Mouse (Mus musculus) spleen, embryonic (tissue): Measurements from ENCODE around the gene Trpm6.

Experiments
- CTCF ChIA-PET: fragments of 350-600 bp; sonication (Branson Sonifier 250); formaldehyde crosslinking; loops from one replicate; lab custom pipeline; 2022; lab: Charles Lee

The Trpm6 gene

DNA sequence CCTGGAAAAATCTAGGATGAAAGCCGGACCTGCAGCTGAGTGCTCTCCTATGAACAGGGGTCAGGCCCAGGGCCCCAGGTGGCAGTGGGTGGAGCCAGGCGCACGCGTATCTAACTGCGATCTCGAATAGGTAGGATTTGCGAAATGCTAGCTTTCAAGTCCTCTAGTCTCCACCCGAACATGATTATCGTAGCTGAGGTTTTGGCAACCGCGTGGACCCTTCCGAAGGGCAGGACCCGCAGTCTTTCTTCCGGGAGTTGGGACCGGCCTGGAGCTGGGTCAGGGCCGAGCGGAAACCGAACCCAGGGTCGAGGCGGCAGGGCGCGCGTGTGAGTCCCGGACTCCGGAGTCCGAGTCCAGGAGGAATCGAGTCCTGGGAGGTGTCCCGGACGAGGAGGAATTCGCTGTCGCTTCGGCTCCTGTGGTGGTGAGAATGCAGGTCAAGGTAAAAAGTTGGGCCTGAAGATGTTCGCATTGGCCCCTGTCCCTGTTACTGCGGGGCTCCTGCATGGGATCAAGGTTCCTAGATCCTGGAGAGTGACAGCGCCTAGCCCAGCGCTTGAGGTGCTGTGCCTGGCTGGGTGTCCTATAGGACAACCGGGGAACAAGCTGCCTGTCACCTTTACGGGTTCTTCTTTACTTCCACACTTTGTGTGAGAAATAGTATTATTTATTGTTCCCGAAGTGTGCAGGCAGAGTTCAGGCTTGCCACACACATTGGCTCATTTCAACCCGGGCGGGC is at the start of gene Trpm6:
Gene Trpm6 (plus strand): TSS at position 386 of the 742 bp plus-strand sequence.
- CTCF ChIA-PET: no interaction called here

GRCm38 (mm10) chr19:18708101-18708500 is 41.7 kb upstream of the Trpm6 start:
- CTCF ChIA-PET: no interaction called here

DNA sequence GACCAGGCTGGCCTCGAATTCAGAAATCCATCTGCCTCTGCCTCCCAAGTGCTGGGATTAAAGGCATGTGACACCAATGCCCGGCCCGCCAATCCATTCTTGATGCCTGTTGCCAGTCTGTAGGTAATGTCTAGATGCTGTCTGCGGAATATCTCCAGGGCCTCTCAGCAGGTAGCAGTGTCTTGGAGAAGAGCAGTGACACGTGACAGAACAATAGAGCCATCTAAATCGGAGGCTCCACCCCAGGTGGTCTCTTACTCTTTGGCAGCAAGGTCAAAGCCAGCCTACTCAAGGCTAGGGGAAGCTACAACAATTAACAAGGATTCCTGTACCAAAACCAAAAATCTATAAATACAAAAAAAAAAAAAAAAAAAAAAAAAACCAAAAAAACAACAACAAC is 38.9 kb upstream of the Trpm6 start:
- CTCF ChIA-PET: interaction anchor here (0.5 kb wide), 1 partner anchor 27 kb away, joined by 3 read pairs; no protein-coding TSS in a partner anchor

DNA sequence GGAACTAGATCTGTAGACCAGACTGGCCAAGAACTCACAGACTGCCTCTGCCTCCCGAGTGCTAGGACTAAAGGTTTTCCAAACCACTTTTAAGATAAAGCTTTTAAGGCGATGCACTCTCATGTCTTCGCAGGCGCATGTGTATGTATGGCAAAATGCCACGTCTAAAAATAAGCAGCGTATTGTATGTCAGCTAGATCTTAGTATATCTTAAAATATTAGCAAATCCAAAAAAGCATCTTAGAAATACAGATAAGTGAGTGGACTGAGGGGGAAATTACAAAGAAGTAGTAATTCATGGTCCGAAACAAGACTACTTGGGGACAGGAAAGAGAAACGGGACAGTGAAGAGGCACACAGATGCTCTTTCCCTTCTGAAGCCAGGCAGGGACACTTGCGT is 38.2 kb upstream of the Trpm6 start:
- CTCF ChIA-PET: no interaction called here

- CTCF ChIA-PET: no interaction called here
Measured at GRCm38 (mm10) chr19:18712153-18712865, 37.5 kb upstream of the Trpm6 start.

- CTCF ChIA-PET: no interaction called here
Measured at GRCm38 (mm10) chr19:18712866-18713300, 36.9 kb upstream of the Trpm6 start, which contains the start of gene D030056L22Rik. TSS of gene D030056L22Rik (plus strand) at chr19:18713193.

DNA sequence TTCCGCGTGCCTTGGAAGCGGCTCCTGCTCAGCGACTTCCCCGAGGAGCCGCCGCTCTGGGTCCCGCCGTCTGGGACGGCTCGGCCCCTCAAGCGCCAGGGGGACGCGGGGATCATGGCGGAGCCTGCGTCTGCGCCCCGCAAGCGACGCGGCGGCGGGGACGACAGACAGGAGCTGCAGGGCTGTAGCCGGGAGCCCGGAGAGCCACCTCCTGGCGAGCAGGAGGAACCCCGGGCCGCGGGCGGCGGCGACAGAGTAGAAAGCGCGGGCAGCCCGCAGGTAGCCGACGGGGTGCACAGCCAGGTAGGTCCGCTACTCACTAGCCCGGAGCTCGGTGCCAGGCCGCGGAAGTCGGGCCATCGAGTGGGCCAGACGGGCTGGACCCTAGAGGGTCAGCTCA is 36.4 kb upstream of the Trpm6 start:
- CTCF ChIA-PET: interaction anchor here (0.5 kb wide), 1 partner anchor 10 kb away, joined by 3 read pairs; no protein-coding TSS in a partner anchor

GRCm38 (mm10) chr19:18716374-18716773 is 33.4 kb upstream of the Trpm6 start:
- CTCF ChIA-PET: interaction anchor here (0.6 kb wide), 1 partner anchor 1914 kb away, joined by 3 read pairs; no protein-coding TSS in a partner anchor

DNA sequence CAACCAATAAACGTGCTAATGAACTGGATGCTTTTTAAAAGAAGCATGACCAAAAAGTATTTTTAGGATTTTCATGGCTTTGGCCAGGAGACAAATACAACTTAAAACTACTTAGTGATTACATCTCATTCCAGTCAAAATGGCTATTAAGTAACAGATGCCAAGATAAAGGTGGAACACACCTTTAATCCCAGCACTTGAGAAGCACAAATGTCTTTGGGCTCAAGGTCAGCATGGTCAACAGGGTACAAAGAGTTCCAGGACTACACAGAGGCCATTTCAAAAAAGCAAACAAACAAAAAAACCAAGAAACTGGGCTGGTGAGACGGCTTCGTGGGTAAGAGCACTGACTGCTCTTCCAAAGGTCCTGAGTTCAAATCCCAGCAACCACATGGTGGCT is 29.4 kb upstream of the Trpm6 start:
- CTCF ChIA-PET: no interaction called here

GRCm38 (mm10) chr19:18725186-18725585 is 24.6 kb upstream of the Trpm6 start:
- CTCF ChIA-PET: no interaction called here

- CTCF ChIA-PET: no interaction called here
Measured at GRCm38 (mm10) chr19:18730255-18730654, 19.5 kb upstream of the Trpm6 start.

GRCm38 (mm10) chr19:18731077-18731476 is 18.7 kb upstream of the Trpm6 start:
- CTCF ChIA-PET: no interaction called here

DNA sequence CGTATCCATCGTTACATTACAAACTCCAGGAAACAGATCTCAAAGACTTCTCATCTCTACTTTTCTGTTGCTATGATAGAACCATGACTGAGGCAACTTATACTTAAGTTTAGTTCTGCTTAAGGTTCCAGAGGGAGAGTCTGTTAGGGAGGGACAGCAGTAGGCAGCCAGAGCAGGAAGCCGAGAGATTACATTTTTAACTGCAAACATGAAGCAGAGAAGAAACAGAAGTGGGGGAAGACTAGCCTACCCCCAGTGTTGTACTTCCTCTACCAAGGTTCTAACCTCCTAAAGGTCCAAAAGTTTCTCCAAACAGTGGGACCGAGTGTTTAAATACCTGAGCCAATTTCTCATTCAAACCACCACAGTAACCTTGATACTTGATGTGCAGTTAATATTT is 13.9 kb upstream of the Trpm6 start:
- CTCF ChIA-PET: no interaction called here

GRCm38 (mm10) chr19:18739146-18739545 is 10.6 kb upstream of the Trpm6 start:
- CTCF ChIA-PET: no interaction called here

DNA sequence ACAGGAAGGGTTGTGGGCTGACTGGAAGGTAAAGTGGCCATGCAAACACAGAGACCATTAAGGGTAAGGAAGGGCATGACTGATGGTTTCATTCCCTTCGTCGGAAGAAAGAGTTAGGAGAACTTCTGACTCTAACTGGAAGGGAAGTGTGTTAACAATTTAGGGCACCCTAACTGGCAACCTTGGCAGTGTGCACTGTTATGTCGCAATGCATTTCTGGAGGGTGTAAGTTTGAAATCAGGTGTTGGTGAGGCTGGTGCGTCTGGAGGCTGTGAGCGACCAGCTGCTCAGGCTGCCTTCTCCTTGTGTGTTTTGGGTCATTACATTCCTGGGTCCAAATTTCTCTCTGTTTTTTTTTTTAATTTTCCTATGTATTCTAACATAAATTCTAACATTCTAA is 5.8 kb upstream of the Trpm6 start:
- CTCF ChIA-PET: no interaction called here

- CTCF ChIA-PET: no interaction called here
Measured at GRCm38 (mm10) chr19:18746576-18747340, 3.0 kb upstream of the Trpm6 start.

- CTCF ChIA-PET: no interaction called here
Measured at GRCm38 (mm10) chr19:18747379-18747778, 2.4 kb upstream of the Trpm6 start.

- CTCF ChIA-PET: no interaction called here
Measured at GRCm38 (mm10) chr19:18757191-18757590, 7.4 kb downstream of the Trpm6 start.

GRCm38 (mm10) chr19:18757706-18758105 is 7.9 kb downstream of the Trpm6 start:
- CTCF ChIA-PET: no interaction called here

GRCm38 (mm10) chr19:18758269-18758668 is 8.5 kb downstream of the Trpm6 start:
- CTCF ChIA-PET: no interaction called here

GRCm38 (mm10) chr19:18758916-18759315 is 9.1 kb downstream of the Trpm6 start:
- CTCF ChIA-PET: no interaction called here

DNA sequence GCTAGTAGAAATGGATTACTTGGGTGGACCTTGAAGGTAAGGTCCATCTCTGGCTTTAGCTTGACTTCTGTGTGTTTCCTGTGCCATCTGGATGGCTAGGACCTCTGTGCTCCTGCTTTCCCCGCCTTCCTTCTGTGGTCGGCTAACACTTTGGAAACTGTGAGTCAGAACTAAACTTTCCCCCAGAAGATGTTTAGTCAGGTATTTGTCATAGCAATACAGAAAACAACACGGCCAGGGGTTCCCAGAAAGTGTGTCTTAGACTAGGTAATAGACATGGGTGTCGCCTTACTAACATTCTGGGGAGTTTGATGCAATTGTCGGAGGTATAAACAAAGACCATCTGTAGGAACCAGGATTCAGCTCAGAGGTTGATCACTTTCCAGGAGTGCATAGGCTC is 16.6 kb downstream of the Trpm6 start:
- CTCF ChIA-PET: interaction anchor here (0.7 kb wide), 1 partner anchor 899 kb away, joined by 3 read pairs; no protein-coding TSS in a partner anchor
